Mouse (Mus musculus) midbrain, embryonic 15.5 days (tissue): ENCODE measurements around the gene Plod2. TPM values are rescaled to one million over a fixed set of nuclear protein-coding genes. Genes with fewer than 3 reads are reported as not detected.

Source experiments
- ATAC-seq: fragments of 200-750 bp; cut with Nextera tagmentation; replicated peaks from 2 replicates; pipeline ENCODE4 v1.8.0; 2017; ENCODE audit warnings: moderate TSS enrichment
- H3K27ac ChIP-seq: fragments of 300-500 bp; sonication (generic); 2 replicates; pipeline ENCODE4 v1.5.1; 2015; ENCODE audit warnings: mild to moderate bottlenecking, inconsistent platforms
- H3K27me3 ChIP-seq: fragments of 300-500 bp; sonication (generic); replicated peaks from 2 replicates; pipeline ENCODE4 v1.6.1; 2015; ENCODE audit warnings: inconsistent platforms
- H3K36me3 ChIP-seq: fragments of 300-500 bp; sonication (generic); replicated peaks from 2 replicates; pipeline ENCODE4 v1.6.1; 2015; ENCODE audit warnings: inconsistent platforms
- H3K4me1 ChIP-seq: fragments of 300-500 bp; sonication (generic); 2 replicates; pipeline ENCODE4 v1.6.1; 2015; ENCODE audit warnings: inconsistent platforms
- H3K4me2 ChIP-seq: fragments of 300-500 bp; sonication (generic); 2 replicates; pipeline ENCODE4 v1.6.1; 2015; ENCODE audit warnings: inconsistent platforms, mild to moderate bottlenecking, moderate library complexity
- H3K4me3 ChIP-seq: fragments of 300-500 bp; sonication (generic); 2 replicates; pipeline ENCODE4 v1.5.1; 2015; ENCODE audit warnings: mild to moderate bottlenecking, inconsistent platforms
- H3K9ac ChIP-seq: fragments of 300-500 bp; sonication (generic); 2 replicates; pipeline ENCODE4 v1.6.1; 2015; ENCODE audit warnings: mild to moderate bottlenecking, inconsistent platforms
- H3K9me3 ChIP-seq: fragments of 300-500 bp; sonication (generic); 2 replicates; pipeline ENCODE4 v1.6.1; 2016; ENCODE audit warnings: inconsistent platforms
- WGBS: fragments of 180-500 bp; shearing (Covaris S2); methylation state at CpG from one replicate; pipeline ENCODE4 v1.1.7; 2015; ENCODE audit warnings: mixed read lengths; 5-methylcytosine and 5-hydroxymethylcytosine counted together
- polyA plus RNA-seq: library from polyadenylated mRNA; unstranded; fragments of >200 nt; fragmentation: Nextera tagmentation; extraction: Ambion mirVana; gene quantifications from 2 replicates; pipeline ENCODE4 v1.2.1, GENCODE M21; 2015

Plod2 gene
- polyA plus RNA-seq, 1 experiment from 2014 or later, result 11.0 TPM

DNA sequence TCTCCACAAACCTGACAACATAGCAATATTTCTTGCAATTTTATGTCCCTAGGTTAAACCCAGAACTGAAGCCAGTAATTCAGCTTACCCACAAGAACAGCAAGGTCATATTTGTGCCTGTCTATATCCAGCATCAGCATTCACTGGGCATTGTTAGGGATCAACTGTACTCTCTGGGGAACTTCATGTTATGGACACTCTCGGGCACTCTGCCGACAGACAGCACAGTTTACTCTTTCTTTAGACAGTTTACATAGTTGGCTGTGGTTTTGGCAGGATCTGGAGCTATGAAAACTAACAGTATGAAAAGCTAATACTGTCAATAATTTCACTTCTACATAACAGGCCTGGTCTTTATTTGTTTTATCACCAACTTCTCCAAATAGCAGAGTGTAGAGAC is 75.4 kb downstream of the Plod2 start:
- 82% methylated on average over 2 of the region's 2 CpGs for WGBS
- Histone ChIP-seq H3K27me3 (no peaks in the 10 kb centered on the region), H3K9me3 (no peaks in the 10 kb centered on the region), H3K9ac (no peak overlapping the region), H3K4me2 (no peak overlapping the region), H3K36me3 (no peaks in the 10 kb centered on the region), H3K4me1 (no peaks in the 10 kb centered on the region), H3K27ac (no peak overlapping the region), H3K4me3 (no peak overlapping the region)
- no peak for ATAC-seq

DNA sequence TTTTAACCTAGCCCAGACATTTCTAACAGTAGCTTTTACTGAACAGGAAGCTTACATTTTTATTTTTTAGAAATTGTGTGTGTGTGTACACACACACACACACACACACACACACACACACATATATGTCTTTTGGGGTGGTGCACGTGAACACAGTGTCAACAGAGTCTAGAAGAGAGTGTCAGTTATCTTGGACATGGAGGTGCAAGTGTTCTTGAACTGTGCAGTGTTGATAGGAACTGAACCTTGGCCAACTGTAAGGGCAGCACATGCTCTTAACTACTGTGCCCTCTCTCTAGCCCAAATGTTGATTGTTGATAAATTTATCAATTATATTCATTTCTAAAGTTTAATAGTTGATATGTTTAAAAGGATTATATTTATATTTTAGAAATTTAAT is 78.1 kb downstream of the Plod2 start:
- no peak for ATAC-seq
- H3K9ac ChIP-seq, result no peak overlapping the region
- no peak overlapping the region for H3K4me3 ChIP-seq
- no peak overlapping the region for H3K4me2 ChIP-seq
- no peaks in the 10 kb centered on the region for H3K4me1 ChIP-seq
- H3K36me3 ChIP-seq, result no peaks in the 10 kb centered on the region
- no peaks in the 10 kb centered on the region for H3K27me3 ChIP-seq
- 74% methylated on average over 1 of the region's 1 CpGs for WGBS
- no peak overlapping the region for H3K27ac ChIP-seq
- H3K9me3 ChIP-seq, result no peaks in the 10 kb centered on the region

DNA sequence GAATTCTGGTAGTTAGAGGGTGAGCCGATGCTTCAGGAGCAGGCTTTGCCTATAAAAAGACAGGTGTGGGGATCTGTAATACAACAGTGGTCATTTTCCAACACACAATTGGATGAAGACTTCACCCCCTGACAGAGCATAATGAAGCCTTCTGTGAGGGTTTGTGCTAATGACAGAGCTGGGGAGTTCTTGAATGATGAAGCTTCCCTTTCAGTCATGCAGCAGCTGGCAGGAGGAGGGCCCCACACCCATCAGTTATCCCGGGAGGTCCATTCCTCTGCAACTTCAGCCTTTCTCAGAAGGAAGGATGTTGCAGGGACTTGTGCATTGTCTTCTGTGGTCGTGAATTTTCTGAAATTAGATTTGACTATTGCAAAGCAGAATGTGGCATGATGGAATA is 79.2 kb downstream of the Plod2 start:
- Histone ChIP-seq H3K36me3 (no peaks in the 10 kb centered on the region), H3K4me3 (no peak overlapping the region), H3K27me3 (no peaks in the 10 kb centered on the region), H3K4me1 (no peaks in the 10 kb centered on the region), H3K9ac (no peak overlapping the region), H3K27ac (no peak overlapping the region), H3K9me3 (no peaks in the 10 kb centered on the region), H3K4me2 (no peak overlapping the region)
- WGBS, result 61% methylated on average over 3 of the region's 3 CpGs
- ATAC-seq, result no peak

DNA sequence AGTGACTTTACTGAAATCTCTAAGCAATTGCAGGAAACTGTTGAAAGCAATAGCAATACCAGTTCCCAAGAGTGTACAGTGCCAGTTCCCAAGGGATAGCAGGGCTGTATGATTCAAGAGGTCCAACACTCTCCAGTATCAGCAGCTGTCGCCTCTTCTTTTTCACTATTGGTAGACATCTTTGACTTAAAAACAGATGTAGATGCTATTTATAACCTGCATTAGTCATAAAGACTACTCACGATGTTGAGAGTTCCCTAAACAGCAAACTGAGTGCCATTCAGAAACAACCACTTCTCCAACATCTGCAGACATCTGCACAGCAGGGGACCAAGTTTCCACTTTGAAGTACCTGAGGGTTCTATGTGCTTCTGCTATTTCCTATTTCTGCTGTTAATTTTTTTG is 79.9 kb downstream of the Plod2 start:
- H3K4me2 ChIP-seq, result no peak overlapping the region
- H3K4me1 ChIP-seq, result no peaks in the 10 kb centered on the region
- no peak for ATAC-seq
- no peaks in the 10 kb centered on the region for H3K36me3 ChIP-seq
- no peak overlapping the region for H3K9ac ChIP-seq
- no peak overlapping the region for H3K27ac ChIP-seq
- 80% methylated on average over 2 of the region's 2 CpGs for WGBS
- H3K4me3 ChIP-seq, result no peak overlapping the region
- H3K27me3 ChIP-seq, result no peaks in the 10 kb centered on the region
- H3K9me3 ChIP-seq, result no peaks in the 10 kb centered on the region

DNA sequence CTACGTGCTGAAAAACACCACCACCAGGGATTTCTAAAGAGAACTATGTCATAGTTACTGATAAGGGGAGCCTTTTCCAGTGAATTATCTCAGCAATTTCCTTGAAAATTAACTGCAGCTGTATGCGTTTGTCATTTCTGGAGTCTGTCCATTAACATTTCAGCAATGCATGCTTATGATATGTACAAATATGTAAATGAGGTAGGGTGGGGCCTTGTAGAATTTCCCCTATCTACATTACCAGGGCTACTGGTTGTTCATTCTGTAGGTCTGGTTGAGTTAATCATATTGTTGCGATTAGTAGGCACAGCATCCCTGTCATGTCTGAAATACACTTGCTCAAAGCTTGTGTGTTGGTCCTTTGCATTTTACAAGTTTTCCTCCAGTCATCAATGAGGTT is 92.8 kb downstream of the Plod2 start:
- Histone ChIP-seq H3K9me3 (no peaks in the 10 kb centered on the region), H3K36me3 (no peaks in the 10 kb centered on the region), H3K4me2 (no peak overlapping the region), H3K4me1 (no peaks in the 10 kb centered on the region), H3K9ac (no peak overlapping the region), H3K27me3 (no peaks in the 10 kb centered on the region), H3K4me3 (no peak overlapping the region), H3K27ac (no peak overlapping the region)
- no peak for ATAC-seq
- WGBS, result 87% methylated on average over 3 of the region's 3 CpGs

DNA sequence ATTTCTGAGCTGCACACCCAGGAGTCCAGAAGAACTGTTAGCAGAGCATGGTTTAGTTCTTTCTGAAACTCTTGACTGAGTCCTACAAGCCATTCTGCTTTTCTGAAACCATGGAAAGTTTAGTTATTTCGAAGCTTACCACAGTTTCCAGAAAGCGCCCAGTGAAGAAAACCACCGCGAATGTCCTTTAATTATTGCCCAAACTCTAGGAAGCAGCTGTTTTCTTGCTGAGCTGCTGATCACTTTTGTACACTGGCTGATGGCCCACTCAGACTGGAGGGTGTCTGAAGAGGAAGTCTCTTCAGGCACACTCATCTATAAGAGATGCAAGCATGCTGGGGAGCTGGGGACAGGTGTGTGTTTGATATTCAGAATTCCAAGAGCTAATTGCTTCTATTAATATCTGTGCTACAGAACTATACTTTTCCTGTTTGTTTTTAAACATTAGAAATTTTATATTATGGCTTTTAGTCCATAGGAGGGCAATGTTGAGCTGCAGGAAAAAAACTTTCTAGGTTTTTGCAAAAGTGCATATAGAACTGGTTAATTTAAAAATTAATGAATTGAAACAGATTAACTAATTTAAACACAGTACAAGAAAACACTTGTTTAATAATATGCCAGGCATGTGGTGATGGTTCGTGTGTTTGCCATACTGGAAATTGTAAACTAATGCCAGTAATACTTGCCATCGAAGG is 97.3 kb downstream of the Plod2 start:
- WGBS, result 88% methylated on average over 6 of the region's 6 CpGs
- no peak overlapping the region for H3K4me2 ChIP-seq
- no peak overlapping the region for H3K27ac ChIP-seq
- no peaks in the 10 kb centered on the region for H3K27me3 ChIP-seq
- no peak overlapping the region for H3K4me3 ChIP-seq
- no peaks in the 10 kb centered on the region for H3K9me3 ChIP-seq
- H3K4me1 ChIP-seq, result no peaks in the 10 kb centered on the region
- ATAC-seq, result no peak
- H3K36me3 ChIP-seq, result no peaks in the 10 kb centered on the region
- H3K9ac ChIP-seq, result no peak overlapping the region

DNA sequence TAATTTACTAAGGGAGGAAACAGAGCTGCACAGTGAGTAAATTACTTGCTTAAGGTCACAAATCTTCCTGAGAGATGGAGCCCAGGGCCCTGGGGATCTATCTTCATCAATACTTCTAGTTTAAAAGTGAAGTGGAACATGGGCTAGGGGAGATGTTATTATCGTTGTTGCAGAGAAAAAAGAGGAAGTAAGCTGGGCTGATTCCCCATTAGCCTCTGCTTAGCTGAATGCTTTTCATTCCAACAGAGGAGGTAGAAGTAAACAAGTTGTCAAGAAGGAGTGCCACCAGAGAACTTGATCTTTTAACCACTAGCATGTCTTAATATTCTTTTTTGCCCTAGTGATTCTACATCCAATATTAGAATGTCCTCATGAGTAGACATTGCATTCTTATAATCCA is 99.7 kb downstream of the Plod2 start:
- no peak overlapping the region for H3K4me3 ChIP-seq
- WGBS, result 90% methylated on average over 1 of the region's 1 CpGs
- no peak for ATAC-seq

More for the DNA sequence above, 99.7 kb downstream of the Plod2 start:
- no peak overlapping the region for H3K4me2 ChIP-seq
- no peaks in the 10 kb centered on the region for H3K4me1 ChIP-seq
- no peaks in the 10 kb centered on the region for H3K27me3 ChIP-seq
- H3K36me3 ChIP-seq, result no peaks in the 10 kb centered on the region
- no peak overlapping the region for H3K9ac ChIP-seq
- no peaks in the 10 kb centered on the region for H3K9me3 ChIP-seq
- H3K27ac ChIP-seq, result no peak overlapping the region

Other genes with a start within 250 kb of the Plod2 start
- gene 1700057G04Rik, start 232.8 kb upstream of the Plod2 start, polyA plus RNA-seq, result not detected in 2 replicates
- gene Plscr4, start 84.8 kb upstream of the Plod2 start, polyA plus RNA-seq, result 0.97 and 1.2 TPM in 2 replicates